In genomic region chr7:56050487-56050911, GRCm38 (mm10) we compare ENCODE assay signal across 8 mouse cellular contexts. TPM values are rescaled to one million over a fixed set of nuclear protein-coding genes. Genes with fewer than 3 reads are reported as not detected.
A peak's percentile ranks its signal among the peaks of the same experiment; 100 is the strongest.
DNase-seq lines count a peak whose midpoint lies in the region; ATAC-seq and TF ChIP-seq lines count a peak whose summit lies in the region.

No protein-coding gene starts in this region.

- no peak for ATAC-seq in limb, embryonic 15.5 days (ENCODE audit: insufficient number of reproducible peaks, low FRiP score, low TSS enrichment, low read depth)
- peak; percentile 51 for ATAC-seq in midbrain, embryonic 13.5 days
- ATAC-seq in stomach, postnatal 0 days (ENCODE audit: low FRiP score, low TSS enrichment) = no peak; the same call in 1 of the 2 replicates

- no peak for TF ChIP-seq EP300 in stomach, postnatal 0 days (optimal IDR thresholded peaks at IDR 0.05)

- 0 out of 2 replicates have a peak, but pooled peaks cover 3% of the 10 kb centered on the region for H3K36me3 ChIP-seq in limb, embryonic 15.5 days
- 0 out of 2 replicates have a peak, but pooled peaks cover 3% of the 10 kb centered on the region for H3K36me3 ChIP-seq in midbrain, embryonic 13.5 days
- no peaks in the 10 kb centered on the region for H3K36me3 ChIP-seq in stomach, postnatal 0 days (ENCODE audit: control insufficient read depth, insufficient read depth, low read length)

- TF ChIP-seq CTCF in stomach, postnatal 0 days (IDR thresholded peaks at IDR 0.05; ENCODE audit: low read depth) = no peak

- no peaks in the 10 kb centered on the region for H3K9me3 ChIP-seq in limb, embryonic 15.5 days
- no peaks in the 10 kb centered on the region for H3K9me3 ChIP-seq in midbrain, embryonic 13.5 days
- no peaks in the 10 kb centered on the region for H3K9me3 ChIP-seq in stomach, postnatal 0 days (ENCODE audit: control insufficient read depth, low read length)

- under 1% methylated on average over 18 of the region's 18 CpGs for WGBS in limb, embryonic 15.5 days
- WGBS in midbrain, embryonic 13.5 days = under 1% methylated on average over 18 of the region's 18 CpGs
- under 1% methylated on average over 18 of the region's 18 CpGs for WGBS in stomach, postnatal 0 days

- peak overlapping the region; percentile 92 for H3K4me3 ChIP-seq in limb, embryonic 15.5 days
- peak overlapping the region; percentile 90 for H3K4me3 ChIP-seq in midbrain, embryonic 13.5 days (replicated peaks)
- H3K4me3 ChIP-seq in stomach, postnatal 0 days (ENCODE audit: low read depth, low read length) = peak overlapping the region; percentile 79

- no peaks in the 10 kb centered on the region for H3K27me3 ChIP-seq in limb, embryonic 15.5 days
- H3K27me3 ChIP-seq in midbrain, embryonic 13.5 days = no peaks in the 10 kb centered on the region
- no peaks in the 10 kb centered on the region for H3K27me3 ChIP-seq in stomach, postnatal 0 days (ENCODE audit: control insufficient read depth, insufficient read depth, low read length)

- H3K9ac ChIP-seq in limb, embryonic 15.5 days = peak overlapping the region; percentile 74
- H3K9ac ChIP-seq in midbrain, embryonic 13.5 days (replicated peaks) = peak overlapping the region; percentile 90
- H3K9ac ChIP-seq in stomach, postnatal 0 days (ENCODE audit: low read length) = peak overlapping the region; percentile 83

- peaks cover 12% of the 10 kb centered on the region for H3K4me1 ChIP-seq in limb, embryonic 15.5 days
- peaks cover 29% of the 10 kb centered on the region for H3K4me1 ChIP-seq in midbrain, embryonic 13.5 days (replicated peaks)
- H3K4me1 ChIP-seq in stomach, postnatal 0 days (replicated peaks; ENCODE audit: control insufficient read depth, insufficient read depth) = 0 out of 2 replicates have a peak, but pooled peaks cover 4% of the 10 kb centered on the region

- H3K4me2 ChIP-seq in limb, embryonic 15.5 days = peak overlapping the region; percentile 55
- peak overlapping the region; percentile 84 for H3K4me2 ChIP-seq in midbrain, embryonic 13.5 days (replicated peaks)
- peak overlapping the region; percentile 65 for H3K4me2 ChIP-seq in stomach, postnatal 0 days (replicated peaks; ENCODE audit: low read depth)

- peak; percentile 21 for DNase-seq in right cerebral cortex, adult 18-20 months
- DNase-seq in right cerebral cortex, postnatal 36 days (ENCODE audit: low spot score in 2 of 2) = no peak
- DNase-seq in cerebellum, postnatal 10 days = peak; percentile 61 to 72
- DNase-seq in gastrocnemius, adult 8-10 months (ENCODE audit: low spot score in 2 of 2) = peak; percentile 4
- DNase-seq in hindlimb bud, embryonic 11.5 days (ENCODE audit: extremely low spot score, low read depth, low spot score) = peak; percentile 35
- peak; percentile 43 for DNase-seq in stomach, postnatal 0 days (ENCODE audit: low spot score)

- peak overlapping the region; percentile 90 for H3K27ac ChIP-seq in limb, embryonic 15.5 days
- peak overlapping the region; percentile 93 for H3K27ac ChIP-seq in midbrain, embryonic 13.5 days
- H3K27ac ChIP-seq in stomach, postnatal 0 days (replicated peaks) = peak overlapping the region; percentile 96

RNA-seq across cellular contexts. Expression of gene Herc2, which starts 0.5 kb away (rescaled TPM):
- 10 to 100 TPM; 60.8 to 88.2 (median 82.8) TPM for total RNA-seq in gastrocnemius, adult 8-10 months (2022)
- 22.9 and 23.1 TPM in 2 replicates for polyA plus RNA-seq in limb, embryonic 15.5 days (2015; fragmentation: Nextera tagmentation; extraction: Ambion mirVana)
- 47.4 and 50.4 TPM in 2 replicates for polyA plus RNA-seq in midbrain, embryonic 13.5 days (2015; fragmentation: Nextera tagmentation; extraction: Ambion mirVana)
- polyA plus RNA-seq in stomach, postnatal 0 days (2015; fragmentation: Nextera tagmentation; extraction: Ambion mirVana) = 10.9 and 11.9 TPM in 2 replicates

RNA-seq across cellular contexts. Expression of gene Nipa1, which starts 30.7 kb away (rescaled TPM):
- 1 to 10 TPM; 3.4 to 4.9 (median 4.0) TPM for total RNA-seq in gastrocnemius, adult 8-10 months (2022)
- 8.4 and 9.2 TPM in 2 replicates for polyA plus RNA-seq in limb, embryonic 15.5 days (2015; fragmentation: Nextera tagmentation; extraction: Ambion mirVana)
- 20.0 and 21.8 TPM in 2 replicates for polyA plus RNA-seq in midbrain, embryonic 13.5 days (2015; fragmentation: Nextera tagmentation; extraction: Ambion mirVana)
- polyA plus RNA-seq in stomach, postnatal 0 days (2015; fragmentation: Nextera tagmentation; extraction: Ambion mirVana) = 6.3 and 6.4 TPM in 2 replicates

Comparison
In these comparisons a context has a peak if more than half of its experiments do, and no peak if none do; other contexts are left out.
1. DNase-seq: peak in right cerebral cortex, adult 18-20 months (single experiment), cerebellum, postnatal 10 days (2 of 2), gastrocnemius, adult 8-10 months (2 of 2), hindlimb bud, embryonic 11.5 days (single experiment) and stomach, postnatal 0 days (single experiment); none in right cerebral cortex, postnatal 36 days (0 of 2).
2. Peak in every context shown above with its lines, with median percentiles within 50 percentile points of each other: H3K27ac ChIP-seq, H3K4me2 ChIP-seq, H3K4me3 ChIP-seq and H3K9ac ChIP-seq.